Mouse (Mus musculus) adrenal gland (tissue): ENCODE measurements around the gene Pmm2.

Experiments used
- intact Hi-C: fragments of 180-260 bp; cut with DNase I; formaldehyde crosslinking; loops from one replicate; pipeline ENCODE4 v1.15.1; 2025

Gene Pmm2

GRCm38 (mm10) chr16:8655108-8655507 is 17.6 kb downstream of the Pmm2 start:
- intact Hi-C loops, result no loop called here

- intact Hi-C loops, result no loop called here
Measured at GRCm38 (mm10) chr16:8655599-8655998, 18.1 kb downstream of the Pmm2 start.

- intact Hi-C loops, result no loop called here
Measured at GRCm38 (mm10) chr16:8656256-8656655, 18.8 kb downstream of the Pmm2 start.

GRCm38 (mm10) chr16:8658349-8658748 is 20.9 kb downstream of the Pmm2 start:
- intact Hi-C loops, result no loop called here

GRCm38 (mm10) chr16:8658764-8659163 is 21.3 kb downstream of the Pmm2 start:
- intact Hi-C loops, result no loop called here

- intact Hi-C loops, result no loop called here
Measured at GRCm38 (mm10) chr16:8663022-8663421, 25.5 kb downstream of the Pmm2 start.

- intact Hi-C loops, result no loop called here
Measured at GRCm38 (mm10) chr16:8663606-8664539, 26.4 kb downstream of the Pmm2 start.

- intact Hi-C loops, result no loop called here
Measured at GRCm38 (mm10) chr16:8665367-8665766, 27.9 kb downstream of the Pmm2 start.

GRCm38 (mm10) chr16:8666452-8666851 is 29.0 kb downstream of the Pmm2 start:
- intact Hi-C loops, result no loop called here

- intact Hi-C loops, result no loop called here
Measured at GRCm38 (mm10) chr16:8667261-8667660, 29.8 kb downstream of the Pmm2 start.

GRCm38 (mm10) chr16:8667814-8668213 is 30.3 kb downstream of the Pmm2 start:
- intact Hi-C loops, result no loop called here

GRCm38 (mm10) chr16:8668386-8668785 is 30.9 kb downstream of the Pmm2 start:
- intact Hi-C loops, result no loop called here

GRCm38 (mm10) chr16:8669432-8669831 is 32.0 kb downstream of the Pmm2 start:
- intact Hi-C loops, result no loop called here

- intact Hi-C loops, result loop anchor here (5.0 kb wide), 1 partner anchor 33 kb away; the partner anchor contains the start of genes Pmm2 and Tmem186
Measured at GRCm38 (mm10) chr16:8670041-8671035, 32.9 kb downstream of the Pmm2 start.

GRCm38 (mm10) chr16:8671551-8672349 is 34.3 kb downstream of the Pmm2 start, which contains the start of gene Carhsp1:
TSS of gene Carhsp1 (minus strand) at chr16:8672155.
- intact Hi-C loops, result loop anchor here (5.0 kb wide), 1 partner anchor 34 kb away; the partner anchor contains the start of genes Pmm2 and Tmem186

- intact Hi-C loops, result loop anchor here (5.0 kb wide), 1 partner anchor 35 kb away; the partner anchor contains the start of genes Pmm2 and Tmem186
Measured at GRCm38 (mm10) chr16:8672350-8672687, 34.8 kb downstream of the Pmm2 start.

- intact Hi-C loops, result loop anchor here (1.0 to 5.0 kb wide), 2 partner anchors 36 to 179 kb away; partner anchors contain the start of genes Pmm2 and Tmem186
Measured at GRCm38 (mm10) chr16:8672811-8673210, 35.3 kb downstream of the Pmm2 start.

GRCm38 (mm10) chr16:8673343-8673742 is 35.9 kb downstream of the Pmm2 start:
- intact Hi-C loops, result loop anchor here (1.0 to 5.0 kb wide), 2 partner anchors 36 to 179 kb away; partner anchors contain the start of genes Pmm2 and Tmem186

- intact Hi-C loops, result loop anchor here (5.0 kb wide), 1 partner anchor 37 kb away; the partner anchor contains the start of genes Pmm2 and Tmem186
Measured at GRCm38 (mm10) chr16:8674165-8674564, 36.7 kb downstream of the Pmm2 start.

GRCm38 (mm10) chr16:8675559-8675958 is 38.1 kb downstream of the Pmm2 start:
- intact Hi-C loops, result no loop called here
